Mouse (Mus musculus) kidney, postnatal 4 days (tissue): ENCODE results near the gene Vav3.
A peak's percentile ranks its signal among the peaks of the same experiment; 100 is the strongest.
"Not testable (repeated sequence)": the region's sequence is repeated elsewhere in the genome, so short reads cannot be mapped to it uniquely, and the experiment has no call there.

Experiments
- DNase-seq, 2 experiments: peaks; one replicate each; pipeline ENCODE4 v3.0.0; 2021; ENCODE audit warnings: mixed read lengths in 2 of 2

Vav3 gene

DNA sequence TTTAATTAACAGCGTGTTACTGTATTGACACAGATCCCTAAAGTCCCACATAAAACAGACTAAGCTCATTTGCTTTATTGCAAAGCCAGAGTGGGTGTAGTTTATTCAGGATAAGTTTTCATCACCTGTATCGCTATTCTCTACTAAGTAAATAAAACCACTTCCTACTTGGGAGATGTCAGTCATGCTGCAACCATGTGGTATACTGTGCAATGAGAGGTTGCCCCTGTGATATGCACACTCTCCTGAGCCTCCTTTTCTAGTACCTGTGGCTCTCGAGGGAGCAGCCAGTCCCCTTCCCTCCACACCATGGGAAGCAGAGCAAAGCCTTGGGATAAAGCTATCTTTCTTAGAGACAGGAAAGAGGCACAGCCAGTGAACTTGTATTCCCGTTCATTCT lies 106.5 kb downstream of the Vav3 start:
- no peak for DNase-seq

DNA sequence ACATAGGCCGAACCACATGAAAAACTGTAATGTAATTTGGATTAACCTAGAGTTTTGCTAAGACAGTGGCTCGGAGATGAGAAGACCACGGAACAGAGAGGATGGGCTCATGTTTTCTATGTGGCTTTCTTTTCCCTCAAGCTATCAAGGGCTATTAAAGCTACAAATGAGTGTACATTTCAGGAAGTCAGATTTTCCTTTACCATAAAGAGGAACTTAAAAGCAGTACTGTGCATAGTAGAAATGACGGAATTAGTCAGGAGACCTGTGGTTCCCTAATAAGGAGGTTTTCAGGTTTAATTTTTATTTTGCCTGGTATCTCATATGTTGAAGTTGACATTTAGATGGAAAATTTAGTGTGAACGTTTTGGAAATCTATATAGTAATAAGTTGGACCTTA lies 107.8 kb downstream of the Vav3 start:
- DNase-seq, result not testable (repeated sequence)

DNA sequence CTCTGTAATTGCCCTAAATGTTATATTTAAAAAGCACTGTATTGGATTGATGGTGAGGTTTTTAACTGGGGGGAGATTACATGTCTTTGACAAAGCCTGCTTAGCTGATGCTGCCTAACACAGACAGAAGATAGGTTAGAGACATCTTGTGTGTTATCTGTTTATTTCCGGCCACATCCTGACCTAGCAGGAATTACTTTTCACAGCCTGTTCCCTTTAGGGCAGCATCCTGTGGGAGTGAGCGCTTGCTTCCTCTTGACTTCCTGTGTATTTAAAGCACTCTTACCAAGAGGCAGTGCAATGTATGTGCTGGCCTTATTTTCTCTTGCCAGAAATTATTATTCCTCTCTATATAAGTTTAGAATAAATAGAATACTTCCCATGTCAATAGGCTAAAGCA lies 111.5 kb downstream of the Vav3 start:
- DNase-seq, result peak in 1 of 2 experiments; percentile 4

- DNase-seq, result no peak
These were observed 114.2 kb downstream of the Vav3 start for GRCm38 (mm10) chr3:109454633-109455032.

DNA sequence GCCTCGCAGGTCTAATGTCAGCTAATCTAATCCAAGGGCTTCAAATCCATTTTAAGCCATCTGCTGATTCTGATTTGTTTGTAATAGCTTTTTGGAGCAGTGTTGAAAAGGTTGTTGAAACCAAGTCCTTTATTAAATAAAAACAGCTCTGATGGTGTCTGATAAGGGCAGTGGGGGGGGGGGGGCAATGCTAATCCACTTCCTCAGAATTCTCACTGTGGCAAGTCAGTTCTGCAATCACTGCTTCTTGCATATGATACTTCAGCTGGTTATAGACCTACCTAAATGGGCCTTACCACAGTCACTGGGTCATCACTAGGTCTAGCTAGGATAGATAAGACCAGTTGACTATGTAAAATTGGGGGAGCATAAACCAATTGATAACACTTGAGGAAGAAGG lies 115.9 kb downstream of the Vav3 start:
- DNase-seq, result no peak

DNA sequence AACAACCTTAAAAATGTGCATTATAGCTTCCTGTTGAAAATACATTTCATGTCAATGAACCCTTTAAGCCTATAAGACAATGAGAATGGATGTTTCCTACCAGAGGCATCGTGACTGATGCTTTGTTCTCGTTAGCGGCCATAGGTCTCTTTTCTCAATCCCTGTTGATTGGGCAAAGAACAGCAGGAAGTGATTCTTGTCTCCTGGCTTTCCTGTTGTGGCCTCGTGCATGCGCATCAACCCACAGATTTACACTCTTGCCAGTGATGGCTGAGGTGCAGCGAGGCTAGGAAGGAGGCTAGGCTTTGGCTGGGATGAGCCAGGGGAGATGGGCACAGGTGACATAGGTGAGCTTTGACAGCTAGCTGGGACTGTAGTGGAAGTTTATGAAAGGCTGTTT lies 123.2 kb downstream of the Vav3 start:
- no peak for DNase-seq

GRCm38 (mm10) chr3:109464600-109464999 lies 124.1 kb downstream of the Vav3 start:
- no peak for DNase-seq

DNA sequence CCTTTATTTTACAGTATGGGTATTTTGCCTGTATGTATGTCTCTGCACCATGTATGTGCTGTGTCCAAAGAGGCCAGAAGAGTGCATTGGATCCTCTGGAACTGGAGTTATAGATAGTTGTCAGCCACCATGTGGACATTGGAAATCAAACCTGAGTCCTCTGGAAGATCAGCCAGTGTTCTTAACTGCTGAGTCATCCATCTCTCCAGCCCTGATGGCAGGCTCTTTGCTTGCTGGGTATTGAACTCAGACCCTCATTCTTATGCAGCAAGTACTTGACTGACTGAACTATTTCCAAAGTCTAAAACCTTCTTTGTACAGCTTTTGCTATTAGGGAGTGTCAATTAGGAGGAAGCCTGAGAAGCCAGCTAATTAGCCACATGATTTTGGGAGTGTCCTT lies 126.1 kb downstream of the Vav3 start:
- DNase-seq, result no peak

- peak in 1 of 2 experiments; percentile 22 for DNase-seq
These were observed 126.8 kb downstream of the Vav3 start for GRCm38 (mm10) chr3:109467288-109467687.

DNA sequence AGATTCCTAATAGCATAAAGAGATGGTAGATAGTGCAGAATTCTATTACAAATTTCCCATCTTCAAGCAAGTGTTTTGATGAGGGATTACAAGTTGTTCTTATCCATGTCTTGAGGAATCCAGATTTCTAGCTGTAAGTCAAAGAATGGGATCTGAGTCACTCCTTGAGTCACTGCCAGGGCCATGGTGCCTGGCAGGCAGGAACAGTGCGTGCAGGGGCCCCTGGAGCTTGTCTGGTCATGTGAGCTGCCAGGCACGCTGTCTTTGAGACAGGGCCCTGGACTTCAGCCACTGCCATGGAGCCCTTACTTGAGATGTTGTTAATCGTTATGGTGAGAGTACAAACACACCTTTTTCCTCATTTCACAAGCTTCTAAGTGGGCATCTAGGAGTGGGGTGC lies 129.0 kb downstream of the Vav3 start:
- peak in 1 of 2 experiments; percentile 31 for DNase-seq

DNA sequence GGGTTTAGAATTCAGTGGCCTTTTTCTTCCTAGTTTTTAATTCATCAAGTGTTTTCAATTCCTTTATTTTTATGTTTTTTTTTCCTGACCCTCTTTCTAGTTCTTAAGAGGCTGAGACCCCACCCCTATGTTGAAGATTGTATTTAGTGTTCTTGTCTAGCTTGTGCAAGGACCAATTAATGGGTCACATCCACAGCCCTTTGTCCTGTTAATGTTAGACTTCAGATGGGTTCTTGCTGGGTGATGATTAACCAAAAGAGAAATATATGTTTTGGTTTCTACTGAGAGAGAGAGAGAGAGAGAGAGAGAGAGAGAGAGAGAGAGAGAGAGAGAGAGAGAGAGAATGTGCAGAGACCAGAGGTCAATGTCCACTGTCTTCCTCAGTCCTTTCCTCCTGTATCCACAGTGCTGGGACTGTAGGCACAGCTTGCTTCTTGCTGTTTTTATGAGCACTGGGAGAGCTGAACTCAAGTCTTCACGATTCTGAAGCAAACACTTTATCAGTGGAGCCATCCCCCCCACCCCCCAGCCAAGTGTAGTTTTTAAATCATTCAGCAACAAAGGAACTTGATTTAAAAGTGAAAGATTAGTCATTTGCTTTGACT lies 130.3 kb downstream of the Vav3 start:
- DNase-seq, result peak in 1 of 2 experiments; percentile 7

DNA sequence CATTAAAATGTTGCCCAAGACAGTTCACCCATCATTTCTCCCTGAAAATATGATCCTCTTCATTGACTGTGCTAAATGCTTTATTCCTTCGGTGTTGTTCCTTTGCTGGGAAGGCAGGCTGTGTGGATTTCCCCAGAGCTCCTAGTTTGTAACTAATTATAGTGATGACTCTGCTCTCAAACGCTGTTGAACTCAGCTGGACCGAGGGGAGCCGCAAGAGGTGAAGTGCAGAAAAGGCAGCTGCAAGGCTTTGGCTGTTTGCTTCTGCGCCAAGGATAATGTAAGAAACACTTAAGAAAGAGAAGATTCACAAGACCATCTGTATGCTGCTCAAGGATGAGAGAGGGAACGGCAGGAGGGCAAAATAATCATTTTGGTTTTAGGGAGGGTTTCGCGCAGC lies 136.1 kb downstream of the Vav3 start:
- DNase-seq, result peak; percentile 35

GRCm38 (mm10) chr3:109478297-109478696 lies 137.8 kb downstream of the Vav3 start:
- no peak for DNase-seq

DNA sequence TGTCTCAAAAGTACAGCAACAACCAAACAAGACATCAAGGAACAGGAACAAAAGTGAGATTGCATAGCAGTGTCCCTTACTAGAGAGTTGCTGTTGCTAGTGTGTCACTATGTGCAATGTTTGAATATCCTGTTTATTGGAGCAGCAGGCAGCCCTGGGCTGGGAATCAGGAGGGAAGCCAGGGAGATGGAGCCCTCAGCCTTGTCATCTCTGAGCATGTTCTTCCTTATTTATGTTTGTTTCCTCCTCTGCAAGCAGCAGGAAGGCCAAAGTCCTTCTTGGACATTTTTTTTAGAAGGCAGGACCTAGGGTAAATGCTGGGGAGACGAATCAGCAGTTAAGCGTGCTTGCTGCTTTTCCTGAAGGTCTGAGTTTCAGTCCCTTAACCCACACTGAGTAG lies 140.2 kb downstream of the Vav3 start:
- DNase-seq, result peak in 1 of 2 experiments; percentile 24

DNA sequence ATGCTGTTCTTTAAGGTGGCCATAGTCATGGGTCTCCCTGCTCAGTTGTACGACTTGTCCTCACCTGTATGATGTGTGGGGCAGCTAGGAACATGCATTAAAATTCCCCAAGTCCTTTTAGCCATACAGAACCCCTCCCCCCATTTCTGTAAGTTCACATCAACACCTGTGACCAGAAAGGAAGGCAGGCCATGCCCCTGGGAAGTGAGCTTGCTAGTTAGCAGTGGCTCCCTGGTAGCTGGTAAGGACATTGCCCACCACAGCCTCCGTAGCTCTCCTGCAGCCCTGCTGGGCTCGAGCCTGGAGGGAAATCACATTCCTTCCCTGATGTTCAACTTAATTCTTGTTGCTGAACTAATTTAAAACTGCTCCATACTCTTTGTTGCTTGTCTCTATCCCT lies 146.3 kb downstream of the Vav3 start:
- DNase-seq, result no peak

DNA sequence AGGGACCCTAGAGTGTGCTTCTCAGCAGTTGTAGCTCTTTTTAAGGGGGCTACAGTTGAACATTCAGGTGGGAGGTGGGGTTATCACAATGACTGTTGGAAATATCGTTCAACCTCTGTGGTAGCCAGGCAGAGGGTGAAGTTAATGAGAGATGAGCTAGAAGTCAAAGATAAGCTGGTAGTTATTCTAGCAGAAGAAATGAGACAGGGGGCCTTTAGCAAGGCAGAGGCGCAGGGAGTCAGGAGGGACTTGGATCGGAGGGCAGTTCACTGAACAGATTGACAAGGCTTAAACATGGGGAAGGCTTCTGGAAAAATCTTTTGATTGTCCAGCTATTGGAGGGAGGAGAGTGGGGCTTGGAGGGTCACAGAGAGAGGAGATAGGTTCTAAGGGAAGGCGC lies 147.4 kb downstream of the Vav3 start:
- DNase-seq, result no peak

- no peak for DNase-seq
These were observed 148.3 kb downstream of the Vav3 start for GRCm38 (mm10) chr3:109488750-109489171.

DNA sequence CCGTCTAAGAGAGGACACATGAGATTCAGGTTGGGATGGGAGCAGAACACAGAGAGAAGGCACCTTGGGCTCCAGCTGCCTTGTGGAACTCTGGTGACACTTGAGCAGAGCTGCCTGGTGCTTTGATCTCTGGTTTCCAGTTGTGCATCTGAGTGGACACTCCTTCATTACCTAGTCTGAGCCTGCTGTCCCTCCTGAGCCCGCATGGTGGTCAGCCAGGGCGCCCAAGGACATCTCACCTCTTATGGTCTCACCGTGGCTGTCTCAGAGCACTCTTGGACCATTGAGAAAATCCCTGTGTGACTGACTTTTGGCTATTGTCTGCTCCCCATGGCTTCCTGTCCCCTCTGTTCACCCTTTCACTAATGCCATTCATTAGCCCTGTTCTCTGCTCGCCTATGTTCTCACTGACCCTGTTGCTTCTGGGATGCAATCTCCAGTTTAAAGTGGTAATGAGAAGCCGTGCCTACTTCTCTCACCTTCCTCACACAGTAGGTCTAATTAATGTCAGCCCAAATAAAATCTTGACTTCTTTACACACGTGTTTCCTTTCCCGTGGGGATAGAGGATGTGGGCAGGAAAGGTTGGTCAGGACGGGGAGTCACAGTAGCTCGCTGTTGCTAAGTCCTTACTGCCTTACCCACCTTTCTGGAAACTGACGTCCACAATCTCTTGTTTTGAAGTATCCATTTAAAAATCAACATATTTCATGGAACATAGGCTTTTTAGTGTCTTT lies 150.3 kb downstream of the Vav3 start:
- no peak for DNase-seq

- DNase-seq, result peak; percentile 59 to 66
These were observed 151.1 kb downstream of the Vav3 start for GRCm38 (mm10) chr3:109491568-109491967.

GRCm38 (mm10) chr3:109496461-109496860 lies 156.0 kb downstream of the Vav3 start:
- DNase-seq, result no peak

DNA sequence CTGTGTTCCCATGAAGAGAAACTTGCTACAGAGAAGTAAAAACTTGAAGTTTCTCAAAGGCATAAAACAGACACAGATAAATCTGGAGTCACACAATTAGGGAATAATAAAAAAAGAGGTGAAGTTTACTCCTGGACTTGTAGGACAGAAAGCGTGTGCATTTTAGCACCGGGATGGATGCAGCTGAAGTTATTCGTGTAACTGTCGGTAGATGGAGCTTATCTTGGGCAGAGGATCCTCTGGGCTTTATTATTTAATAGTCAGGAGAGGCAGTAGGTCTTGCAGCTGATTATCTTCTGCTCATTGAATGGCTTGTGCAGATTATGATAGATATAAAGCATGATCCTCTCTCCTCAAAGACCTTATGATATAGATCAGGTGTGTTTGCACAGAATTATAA lies 156.6 kb downstream of the Vav3 start:
- no peak for DNase-seq

DNA sequence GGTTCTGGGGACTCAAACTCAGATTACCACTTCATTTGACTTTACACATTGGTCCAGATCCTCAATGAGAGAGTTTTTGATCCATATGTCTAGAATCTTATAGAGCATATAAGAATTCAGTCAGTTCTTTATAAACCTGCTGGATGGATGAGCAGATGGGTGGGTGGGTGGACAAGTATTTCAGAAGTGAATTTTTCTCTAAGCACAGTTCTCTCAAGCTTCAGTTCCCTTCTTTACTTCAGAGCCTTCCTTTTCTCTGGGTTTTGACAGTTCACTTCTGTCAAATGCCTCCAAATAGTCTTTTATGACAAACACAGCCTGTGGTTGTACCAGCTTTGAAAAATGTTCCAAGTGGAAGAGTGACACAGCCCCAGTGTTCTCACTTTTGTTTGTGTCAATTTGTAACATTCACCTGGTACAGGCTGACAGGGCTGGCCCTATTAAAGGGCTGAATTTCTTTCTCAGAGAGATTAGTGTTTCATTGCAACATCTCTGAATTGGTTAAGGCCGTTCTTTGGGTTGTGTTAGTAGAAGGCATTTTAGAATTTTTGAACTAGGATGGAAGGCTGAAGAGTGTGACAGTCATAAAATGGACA lies 159.5 kb downstream of the Vav3 start:
- DNase-seq, result no peak

DNA sequence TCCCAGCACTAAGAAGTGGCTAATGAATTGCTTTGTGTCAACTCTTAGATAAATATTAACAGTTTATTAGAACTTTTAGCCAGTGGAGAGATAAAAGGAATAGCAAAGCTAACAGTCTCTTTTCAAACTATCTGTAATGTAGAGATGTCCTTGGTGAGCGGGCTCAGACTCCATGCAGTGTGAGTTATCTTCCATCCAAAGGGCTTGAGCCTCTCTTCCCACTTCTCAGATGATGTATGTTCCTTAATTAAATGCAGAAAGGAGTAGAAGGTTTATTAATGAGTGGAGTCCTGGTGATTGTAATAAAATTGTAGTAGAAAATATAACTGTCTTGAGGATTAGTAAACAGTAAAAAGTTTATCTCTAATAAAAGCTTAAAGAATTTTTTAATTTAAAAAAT lies 169.3 kb downstream of the Vav3 start:
- no peak for DNase-seq

GRCm38 (mm10) chr3:109511849-109512248 lies 171.4 kb downstream of the Vav3 start:
- no peak for DNase-seq
